Mouse (Mus musculus) ovary, postnatal 10 days (tissue): Measurements from ENCODE around the gene Uqcrq.
"Not testable (repeated sequence)": the region's sequence is repeated elsewhere in the genome, so short reads cannot be mapped to it uniquely, and the experiment has no call there.

Source experiments
- DNase-seq: peaks from one replicate; pipeline ENCODE4 v3.0.0; 2022; ENCODE audit warnings: low spot score

Uqcrq gene

DNA sequence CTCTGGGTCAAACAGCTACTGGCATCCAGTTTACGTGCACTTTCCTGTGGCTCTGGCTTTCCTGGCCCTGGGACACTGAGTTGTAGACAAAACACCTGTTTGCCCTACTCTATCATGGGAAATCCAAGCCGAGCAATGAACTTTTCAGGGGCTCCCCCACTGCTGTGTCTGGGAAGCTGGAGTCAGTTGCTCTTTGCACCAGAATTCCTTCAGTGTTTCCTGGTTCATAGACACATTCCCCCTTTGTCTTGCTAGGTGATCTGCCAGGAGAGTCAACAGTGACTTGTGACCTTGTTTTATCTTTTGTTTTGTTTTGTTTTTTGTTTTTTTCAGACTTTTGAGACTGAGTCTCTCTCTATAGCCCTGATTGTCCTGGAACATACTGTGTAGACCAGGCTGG, 20.7 kb upstream of the Uqcrq start:
- DNase-seq: no peak

- no peak for DNase-seq
These were observed 19.6 kb upstream of the Uqcrq start for GRCm38 (mm10) chr11:53450070-53450705.

- DNase-seq: no peak
These were observed 17.9 kb upstream of the Uqcrq start for GRCm38 (mm10) chr11:53448529-53448928.

GRCm38 (mm10) chr11:53447996-53448395, 17.4 kb upstream of the Uqcrq start:
- no peak for DNase-seq

- no peak for DNase-seq
These were observed 15.6 kb upstream of the Uqcrq start for GRCm38 (mm10) chr11:53446183-53446582.

DNA sequence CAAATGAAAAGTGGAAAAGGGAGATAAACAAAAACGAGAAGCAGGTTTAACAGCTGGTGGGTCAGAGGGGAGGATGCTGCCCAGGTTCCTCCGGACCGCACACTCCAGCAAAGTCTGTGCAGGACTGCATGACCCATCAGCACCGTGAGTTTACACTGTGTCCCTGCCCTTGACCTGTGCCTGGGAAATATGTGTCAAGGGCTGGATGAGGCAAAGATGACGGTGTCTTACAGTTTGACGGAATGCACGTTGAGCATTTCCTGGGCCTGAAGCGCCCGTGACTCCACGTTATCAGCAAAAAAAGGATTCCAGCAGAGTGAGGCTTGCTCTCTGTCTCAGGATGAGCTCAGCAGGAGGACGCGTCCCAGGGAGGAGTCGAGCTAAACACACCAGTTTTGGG, 14.9 kb upstream of the Uqcrq start:
- no peak for DNase-seq

DNA sequence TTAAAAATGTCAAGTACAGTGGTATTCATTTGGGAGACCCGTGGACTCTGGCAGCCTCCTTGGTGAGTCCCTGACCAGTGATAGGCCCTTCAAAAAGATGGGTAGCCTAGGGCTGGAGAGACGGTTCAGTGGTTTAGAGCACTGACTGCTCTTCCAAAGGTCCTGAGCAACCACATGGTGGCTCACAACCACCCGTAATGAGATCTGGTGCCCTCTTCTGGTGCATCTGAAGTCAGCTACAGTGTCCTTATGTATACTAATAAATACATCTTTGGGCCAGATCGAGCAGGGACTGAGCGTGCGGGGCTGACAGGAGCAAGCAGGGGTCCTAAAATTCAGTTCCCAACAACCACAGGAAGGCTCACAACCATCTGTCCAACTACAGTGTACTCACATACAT, 13.2 kb upstream of the Uqcrq start:
- no peak for DNase-seq

DNA sequence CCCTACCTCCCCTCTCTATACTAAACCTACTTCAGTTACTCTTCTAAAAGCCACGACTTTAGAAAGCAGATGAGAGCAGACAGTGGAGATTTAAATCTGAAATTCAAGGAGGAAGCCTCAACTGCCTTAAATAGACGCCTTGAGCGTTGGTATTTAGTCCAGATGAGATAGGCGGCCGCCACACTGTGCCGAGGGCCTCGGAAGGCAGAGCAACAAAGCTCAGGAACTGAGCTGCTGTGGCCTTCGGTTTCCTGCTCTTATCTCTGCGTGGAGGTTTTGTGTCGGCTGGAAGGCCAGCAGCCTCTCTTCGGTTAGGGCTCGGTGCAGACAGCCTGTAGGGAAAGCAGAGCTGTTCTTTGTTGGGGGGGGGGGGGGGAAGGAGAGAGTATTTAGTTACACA, 11.3 kb upstream of the Uqcrq start:
- DNase-seq: no peak

DNA sequence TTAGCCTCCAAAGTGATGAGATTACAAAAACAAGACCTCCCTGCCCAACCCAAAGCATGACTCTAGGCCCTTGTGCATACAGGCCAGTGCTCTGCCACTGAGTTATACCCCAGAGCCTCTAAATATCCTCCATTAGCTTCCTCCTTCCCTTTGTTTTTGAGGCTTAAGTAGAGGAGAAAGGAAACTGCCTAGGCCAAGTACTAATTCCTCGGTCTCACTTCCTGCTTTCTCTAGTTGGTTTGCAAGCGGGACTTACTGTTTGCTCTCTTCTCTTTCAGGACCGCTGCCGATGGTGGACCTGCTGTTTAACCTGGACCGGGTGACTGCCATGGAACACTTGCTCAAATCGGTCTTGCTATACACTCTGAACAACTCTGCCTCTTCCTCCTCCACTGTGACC, 5.7 kb upstream of the Uqcrq start:
- DNase-seq: no peak

GRCm38 (mm10) chr11:53435504-53435903, 4.9 kb upstream of the Uqcrq start:
- no peak for DNase-seq

- no peak for DNase-seq
These were observed 2.4 kb upstream of the Uqcrq start for GRCm38 (mm10) chr11:53433057-53433456.

GRCm38 (mm10) chr11:53431347-53432056, 871 bp upstream of the Uqcrq start:
- DNase-seq: no peak

DNA sequence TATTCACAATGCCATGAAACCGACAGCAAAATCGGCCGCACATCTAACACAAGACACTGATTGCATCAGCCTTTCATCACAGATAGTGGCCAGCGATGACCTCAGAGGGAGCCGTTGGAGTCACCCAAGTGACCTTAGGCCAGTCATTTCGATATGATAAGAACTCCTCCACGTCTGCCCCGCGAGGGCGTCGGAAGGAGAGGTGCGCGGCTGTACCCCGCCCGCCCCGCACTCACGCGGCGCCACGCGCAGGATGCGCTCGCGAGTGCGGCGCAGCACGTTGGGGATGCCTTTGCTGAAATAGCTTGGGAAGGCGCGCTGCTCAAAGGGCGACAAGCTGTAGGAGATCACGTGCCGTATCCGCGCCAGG, 346 bp downstream of the Uqcrq start:
- DNase-seq: no peak

- no peak for DNase-seq
These were observed 1.4 kb downstream of the Uqcrq start for GRCm38 (mm10) chr11:53429182-53429581.

- DNase-seq: no peak
These were observed 1.9 kb downstream of the Uqcrq start for GRCm38 (mm10) chr11:53428716-53429057.

DNA sequence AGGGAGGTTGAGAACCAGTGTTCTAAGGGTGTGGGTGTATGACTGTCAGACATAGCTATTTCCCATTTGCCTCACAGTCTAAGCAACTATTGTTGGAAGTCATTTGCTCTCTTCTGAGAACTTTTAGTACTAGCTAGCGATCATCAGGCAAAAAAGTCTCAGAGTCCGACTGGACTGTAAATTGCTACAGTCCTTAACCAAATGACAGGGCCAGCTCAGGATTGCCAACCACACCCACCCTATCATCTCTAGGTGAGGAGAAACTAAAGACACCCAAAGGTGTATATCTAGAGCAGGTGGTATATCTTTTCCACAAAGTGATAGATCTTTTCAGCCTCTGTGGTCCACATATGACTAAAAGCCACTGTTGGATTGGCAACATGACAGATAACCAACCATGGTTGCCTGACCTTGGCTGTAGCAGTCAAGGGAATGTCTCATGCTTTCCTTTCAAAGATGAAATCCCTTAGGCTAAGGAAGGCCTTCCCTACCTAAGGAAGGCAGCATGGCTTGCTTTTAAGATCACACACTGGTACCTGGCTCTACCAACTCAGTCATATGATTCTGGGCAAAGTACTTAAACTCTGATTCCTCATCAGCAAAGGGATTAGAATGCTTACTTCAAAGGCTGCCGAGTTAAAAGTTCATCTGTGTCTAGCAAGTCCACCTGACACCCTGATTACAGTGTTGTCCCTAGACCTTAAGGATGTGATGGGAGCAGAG, 2.5 kb downstream of the Uqcrq start:
- DNase-seq: no peak

GRCm38 (mm10) chr11:53426914-53427313, 3.7 kb downstream of the Uqcrq start:
- not testable (repeated sequence) for DNase-seq

DNA sequence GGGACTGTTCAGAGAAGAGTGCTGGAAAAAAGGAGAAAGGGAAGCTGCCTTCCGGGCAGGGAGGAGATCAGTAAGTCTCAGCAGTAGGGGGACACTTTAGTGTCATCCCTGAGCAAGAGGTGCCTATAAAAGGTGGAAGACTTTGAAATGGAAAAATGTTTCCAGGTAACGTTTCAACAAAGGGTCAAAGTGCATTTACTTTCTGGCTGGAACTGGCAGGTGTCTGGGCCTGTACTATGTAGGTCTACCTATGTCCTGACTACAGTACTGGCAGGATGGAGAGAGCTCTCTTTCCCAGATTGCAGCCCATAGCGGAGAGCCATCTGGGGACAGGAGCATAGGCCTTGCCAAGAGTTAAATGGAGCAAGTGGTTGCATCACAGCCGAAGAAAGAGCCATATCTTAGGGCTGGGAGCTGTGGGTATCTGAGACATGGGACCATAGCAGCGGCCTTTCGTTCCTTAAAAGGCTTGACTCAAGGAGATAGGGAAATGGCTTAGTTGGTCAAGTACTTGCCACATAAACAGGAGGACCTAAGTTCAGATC, 4.8 kb downstream of the Uqcrq start:
- no peak for DNase-seq

GRCm38 (mm10) chr11:53425251-53425650, 5.4 kb downstream of the Uqcrq start:
- no peak for DNase-seq

GRCm38 (mm10) chr11:53424826-53425225, 5.8 kb downstream of the Uqcrq start:
- no peak for DNase-seq

DNA sequence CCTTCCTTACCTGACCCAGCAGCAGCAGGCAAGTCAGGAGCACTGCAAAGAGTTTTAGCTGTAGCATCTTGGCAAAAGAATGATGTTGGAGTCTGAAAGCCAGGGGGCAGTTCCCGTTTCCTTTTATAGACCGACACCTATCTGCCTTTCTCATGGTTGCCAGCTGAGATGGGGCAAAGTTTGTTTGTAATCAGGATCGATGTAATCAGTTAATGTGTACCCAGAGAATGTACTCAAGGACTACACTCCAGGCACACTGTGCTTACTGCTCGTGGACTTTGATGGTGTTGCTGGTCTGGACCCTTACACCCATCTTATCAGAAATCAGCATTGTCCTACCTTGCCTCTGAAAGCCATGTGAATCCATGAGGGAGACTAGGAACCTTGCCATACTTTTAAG, 7.6 kb downstream of the Uqcrq start, which contains the start of gene Leap2:
Gene Leap2 (minus strand): TSS at position 135 of the 400 bp plus-strand sequence.
- DNase-seq: no peak

DNA sequence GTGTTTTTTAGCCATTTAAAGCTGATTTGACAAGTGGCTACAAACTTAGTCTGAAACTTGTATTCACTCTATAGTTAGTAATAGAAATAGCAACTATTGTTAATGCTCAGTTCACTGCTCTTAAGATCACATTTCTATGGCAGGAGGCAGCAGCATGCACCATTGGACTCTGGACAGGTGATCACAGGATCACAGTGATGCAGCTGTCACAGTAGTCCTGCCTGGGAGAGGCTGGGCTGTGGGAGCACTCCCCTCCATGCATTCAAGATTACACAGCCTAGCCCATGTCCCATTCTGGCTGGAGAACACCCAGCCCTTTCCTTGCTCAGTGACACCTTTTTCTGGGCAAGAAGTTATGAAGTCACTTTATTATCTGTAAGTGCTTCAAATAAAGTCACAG, 12.6 kb downstream of the Uqcrq start:
- no peak for DNase-seq

- DNase-seq: no peak
These were observed 16.8 kb downstream of the Uqcrq start for GRCm38 (mm10) chr11:53413871-53414270.
